Mouse (Mus musculus) retina, embryonic 14.5 days (tissue): Measurements from ENCODE around the gene Lrrc20.
"Not testable (repeated sequence)": the region's sequence is repeated elsewhere in the genome, so short reads cannot be mapped to it uniquely, and the experiment has no call there.

Source experiments
- DNase-seq: peaks from one replicate; pipeline ENCODE4 v3.0.0-alpha.2; 2015; ENCODE audit warnings: low spot score

Gene Lrrc20

DNA sequence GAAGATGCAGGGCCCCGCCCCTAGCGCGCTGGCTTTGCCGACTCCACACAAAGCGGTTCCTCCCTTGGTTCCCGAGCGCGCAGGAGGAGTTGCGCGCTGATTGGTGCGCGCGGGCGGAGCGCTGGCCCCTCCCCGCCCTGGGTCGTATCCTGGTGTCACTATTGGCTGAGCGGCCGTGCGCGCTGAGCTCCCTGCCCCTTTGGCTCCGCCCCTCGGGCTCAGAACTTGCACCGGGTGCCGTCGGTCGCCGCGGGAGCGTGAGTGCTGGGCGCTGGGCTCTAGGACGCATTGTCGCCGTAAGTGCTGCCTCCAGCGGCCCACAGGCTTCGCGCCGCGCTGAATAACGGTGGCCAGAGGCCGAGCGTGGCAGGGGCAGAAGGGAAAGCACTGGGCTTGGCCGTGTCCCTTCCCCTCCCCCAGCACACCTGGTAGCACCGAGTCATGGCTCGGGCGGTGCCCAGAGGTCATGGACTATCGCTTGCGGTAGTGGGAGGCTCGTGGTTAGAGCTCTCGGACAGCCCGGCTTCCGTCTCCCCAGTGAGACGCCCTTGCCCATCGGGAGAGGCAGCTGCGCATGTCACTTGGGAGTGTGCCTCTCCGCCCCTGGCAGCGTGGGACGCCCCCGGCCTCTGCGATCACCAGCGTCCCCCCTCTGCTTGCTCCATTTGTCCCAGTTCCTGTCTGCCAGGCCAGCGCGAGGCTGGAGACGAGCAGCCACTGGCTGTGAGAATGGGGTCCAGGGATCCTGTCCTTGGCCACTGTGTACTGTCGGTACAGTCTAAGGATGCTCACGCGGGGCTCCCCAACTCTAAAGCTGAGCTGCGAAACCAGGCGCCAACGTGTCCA is at the start of gene Lrrc20:
TSS of gene Lrrc20 (plus strand) at position 208 of the 846 bp plus-strand sequence.
- DNase-seq = peak; percentile 96

DNA sequence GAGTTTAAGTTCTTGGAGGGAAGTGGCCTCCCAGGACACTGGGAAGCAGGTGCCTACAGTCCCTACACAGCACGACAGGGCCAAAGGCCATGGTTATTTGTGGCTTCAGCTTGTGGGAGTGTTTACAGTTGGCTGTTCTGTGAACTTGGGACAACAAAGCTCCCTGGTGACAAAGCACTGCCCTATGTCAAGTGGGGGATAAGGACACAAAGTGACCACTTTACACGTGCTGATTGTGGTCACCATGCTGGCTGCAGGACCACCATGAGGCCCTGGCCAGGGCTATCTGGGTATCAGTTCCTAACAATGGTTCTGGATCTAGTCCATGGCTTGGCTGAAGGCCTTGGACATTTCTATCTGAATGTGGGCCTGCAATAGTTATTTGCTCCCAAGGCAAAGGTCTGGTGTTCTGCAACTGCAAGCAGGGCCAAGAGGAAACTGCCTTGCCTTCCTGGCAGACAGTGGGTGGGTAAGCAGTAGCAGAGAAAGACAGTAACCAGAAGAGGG is 49.3 kb upstream of the Lrrc20 start:
- no peak for DNase-seq

DNA sequence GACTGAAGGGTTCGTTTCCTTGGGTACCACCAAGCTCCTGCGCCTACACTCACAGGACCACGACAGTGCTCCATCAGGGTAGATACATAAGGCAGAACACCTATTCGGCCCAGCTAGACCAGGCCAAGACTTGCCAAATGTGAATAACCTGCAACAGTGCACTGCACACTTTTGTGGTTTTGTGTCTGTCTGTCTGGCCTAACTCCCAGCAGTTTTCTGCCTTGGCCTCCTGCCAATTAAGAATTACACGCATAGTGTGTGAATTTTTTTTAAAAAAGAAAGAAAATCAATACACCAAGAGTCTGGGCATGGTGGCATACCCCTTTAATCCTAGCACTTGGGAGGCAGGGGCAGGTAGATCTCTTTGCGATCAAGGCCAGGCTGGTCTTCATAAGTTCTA is 47.6 kb upstream of the Lrrc20 start:
- DNase-seq = no peak

DNA sequence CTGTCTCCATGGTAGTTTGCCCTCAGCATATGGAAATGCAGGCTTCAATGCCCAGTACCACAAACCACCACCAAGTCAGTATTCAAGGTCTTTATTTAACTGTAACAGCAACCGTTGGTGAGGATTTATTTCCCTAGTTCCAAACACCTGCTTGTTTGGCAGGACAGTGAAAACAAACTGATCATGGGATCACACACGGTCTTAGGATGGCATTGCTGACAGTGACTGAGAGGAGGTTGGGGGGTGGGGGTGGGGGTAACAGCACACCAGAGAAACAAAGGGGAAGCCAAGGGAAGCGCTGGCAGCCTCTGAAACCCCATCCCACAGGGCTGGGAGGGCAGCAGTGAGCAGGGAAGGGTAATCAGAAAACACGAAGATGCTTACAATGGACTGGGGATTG is 47.2 kb upstream of the Lrrc20 start:
- DNase-seq = no peak

DNA sequence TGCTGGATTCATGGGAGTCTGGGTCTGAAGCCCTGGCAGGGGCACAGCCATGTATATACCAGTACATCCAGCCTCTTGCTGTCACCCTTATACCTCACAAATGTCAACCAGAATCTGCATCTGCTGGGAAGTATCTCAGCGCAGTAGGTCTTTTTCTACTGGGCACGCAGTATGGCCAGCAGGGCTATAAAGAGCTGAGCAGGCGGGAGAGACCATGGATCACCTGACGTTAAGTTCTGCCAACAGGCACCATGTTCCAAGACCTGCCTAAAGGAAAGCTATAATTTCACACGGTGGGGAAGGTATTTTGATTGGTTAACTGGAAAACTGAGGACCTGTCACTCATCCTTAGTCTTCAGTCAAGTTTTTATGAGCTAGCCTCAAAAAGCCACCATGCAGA is 46.6 kb upstream of the Lrrc20 start:
- DNase-seq = no peak

DNA sequence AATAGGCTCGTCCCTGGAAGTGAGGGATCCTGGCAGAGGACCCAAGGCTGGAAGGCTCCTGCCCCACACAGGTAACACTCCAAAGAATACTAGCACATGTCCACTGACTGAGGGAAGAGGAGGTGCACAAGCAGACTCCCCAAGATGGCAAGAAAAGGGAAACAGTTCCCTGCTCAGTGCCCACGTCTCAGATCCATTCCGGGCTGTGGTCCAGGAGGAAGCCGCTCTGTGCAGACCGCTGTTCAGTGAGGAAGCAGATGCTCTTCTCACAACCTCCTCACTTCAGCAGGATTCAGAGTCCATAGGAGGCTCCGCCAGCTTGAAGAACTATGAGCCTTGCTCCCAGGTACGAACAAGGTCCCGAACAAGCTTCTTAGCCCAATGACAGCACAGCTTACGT is 44.2 kb upstream of the Lrrc20 start:
- no peak for DNase-seq

DNA sequence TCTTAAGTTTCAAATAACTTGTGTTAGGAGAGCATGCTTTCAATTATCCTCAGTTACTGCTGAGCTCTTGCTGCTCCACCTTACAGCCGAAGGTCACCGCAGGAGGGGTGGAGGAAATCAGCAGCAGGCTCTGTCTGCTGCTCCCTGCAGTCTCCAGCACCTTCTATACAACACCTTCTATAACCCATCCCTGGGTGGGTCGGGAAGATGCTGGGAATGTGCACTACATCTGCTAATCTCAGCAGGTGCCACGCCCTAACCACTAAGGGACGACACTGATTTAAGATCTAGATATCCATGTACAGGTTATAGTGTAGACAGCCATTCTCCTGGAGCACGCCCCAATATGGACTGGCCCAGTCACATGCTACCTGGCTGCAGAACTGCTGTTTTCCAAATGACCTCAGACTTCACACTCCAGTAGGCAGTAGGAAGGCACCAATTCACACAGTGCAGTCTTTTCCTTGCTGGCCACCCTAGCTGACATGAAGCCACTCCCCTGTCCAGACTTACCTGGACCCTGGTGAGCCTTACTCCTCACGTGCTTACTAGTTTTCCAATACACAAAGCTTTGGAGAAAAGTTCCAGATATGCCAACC is 35.3 kb upstream of the Lrrc20 start:
- no peak for DNase-seq

DNA sequence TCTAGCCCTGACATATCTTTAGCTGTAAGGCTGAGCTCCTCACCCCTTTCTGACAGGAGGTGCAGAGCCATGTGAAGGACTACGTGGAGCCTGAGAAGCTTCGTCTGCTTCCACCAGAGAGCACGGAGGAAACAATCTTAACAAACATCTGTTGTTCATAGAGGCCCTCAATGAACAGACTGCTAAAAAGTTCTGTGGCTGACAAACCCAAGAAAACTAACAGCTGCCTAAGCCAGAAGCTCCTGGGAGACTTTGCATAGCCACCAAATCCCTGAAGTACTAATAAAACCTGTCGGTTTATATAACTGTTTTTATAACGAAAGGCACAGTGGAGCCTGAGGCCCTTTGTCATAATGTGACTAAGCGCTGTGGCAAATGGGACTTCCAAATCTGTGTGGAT is 32.1 kb upstream of the Lrrc20 start:
- no peak for DNase-seq

DNA sequence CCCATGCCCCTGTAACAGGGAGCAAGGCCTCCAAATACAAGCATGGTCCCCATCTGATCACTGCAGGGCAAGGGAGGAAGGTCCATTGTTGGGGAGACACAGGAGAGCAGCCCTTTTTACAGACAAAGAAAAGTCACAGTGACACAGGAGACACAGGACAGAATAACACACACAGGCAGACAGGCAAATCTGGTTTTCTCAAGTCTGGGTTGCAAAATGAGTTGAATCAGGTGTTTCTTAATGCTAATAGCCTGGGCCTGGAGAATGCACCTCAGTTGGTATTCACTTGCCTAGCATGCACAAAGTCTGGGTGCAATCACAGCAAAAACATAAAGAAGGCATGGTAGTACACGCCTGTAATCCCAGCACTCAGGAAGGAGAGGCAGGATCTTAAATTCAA is 31.7 kb upstream of the Lrrc20 start:
- no peak for DNase-seq

DNA sequence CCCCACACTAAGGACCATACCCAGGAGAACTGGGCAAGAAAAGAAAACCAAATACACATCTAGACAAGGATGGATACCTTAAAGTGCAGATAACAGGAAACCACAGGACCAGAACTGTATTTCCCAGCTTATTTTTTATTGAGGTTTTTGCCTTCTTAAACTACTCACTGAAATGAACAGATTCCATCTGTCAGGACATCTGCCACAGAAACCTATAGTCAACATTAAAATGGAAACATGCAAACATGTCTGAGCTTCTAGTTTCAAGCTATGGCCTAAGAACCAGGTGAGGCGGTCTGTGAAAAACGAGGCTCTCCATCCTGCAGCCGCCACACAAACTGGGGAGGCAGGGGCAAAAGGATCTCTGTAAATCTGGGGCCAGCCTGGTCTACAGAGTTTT is 30.6 kb upstream of the Lrrc20 start:
- no peak for DNase-seq

DNA sequence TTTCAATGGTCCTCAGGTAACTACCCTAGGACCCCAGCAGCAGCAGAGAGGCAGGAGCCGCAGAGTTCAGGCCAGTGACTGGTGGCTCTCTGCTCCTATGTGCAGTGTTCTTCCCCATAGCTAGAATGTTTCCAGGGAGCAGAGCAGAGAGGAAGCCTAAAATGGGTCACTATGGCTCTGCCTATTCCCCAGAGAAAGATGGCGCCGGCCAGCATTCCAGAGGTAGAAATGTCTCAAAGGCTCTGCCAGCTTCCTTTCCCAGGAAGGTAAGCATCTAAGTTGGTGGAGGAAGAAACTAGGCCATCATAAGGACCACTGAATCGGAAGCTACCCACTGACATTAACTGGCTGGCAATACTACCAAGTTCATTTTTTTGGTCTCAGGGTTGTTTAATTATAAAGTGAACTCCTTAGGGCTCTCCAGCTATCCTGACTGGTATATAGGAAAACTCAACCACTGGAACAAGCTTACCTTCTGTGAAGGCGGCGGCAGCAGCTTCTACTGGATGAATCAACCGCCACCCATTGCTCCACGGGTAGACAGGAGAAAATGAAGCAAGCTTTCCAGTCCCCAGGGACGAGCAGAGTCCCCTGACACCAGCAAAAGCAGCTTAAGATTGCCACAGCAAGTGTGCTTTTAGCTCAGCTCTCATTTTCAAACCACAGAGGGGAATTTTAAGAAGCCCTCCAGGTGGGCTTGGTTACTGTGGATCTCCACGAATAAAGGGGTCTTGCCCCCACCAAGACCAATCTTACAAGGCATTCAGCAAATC is 27.8 kb upstream of the Lrrc20 start:
- no peak for DNase-seq

DNA sequence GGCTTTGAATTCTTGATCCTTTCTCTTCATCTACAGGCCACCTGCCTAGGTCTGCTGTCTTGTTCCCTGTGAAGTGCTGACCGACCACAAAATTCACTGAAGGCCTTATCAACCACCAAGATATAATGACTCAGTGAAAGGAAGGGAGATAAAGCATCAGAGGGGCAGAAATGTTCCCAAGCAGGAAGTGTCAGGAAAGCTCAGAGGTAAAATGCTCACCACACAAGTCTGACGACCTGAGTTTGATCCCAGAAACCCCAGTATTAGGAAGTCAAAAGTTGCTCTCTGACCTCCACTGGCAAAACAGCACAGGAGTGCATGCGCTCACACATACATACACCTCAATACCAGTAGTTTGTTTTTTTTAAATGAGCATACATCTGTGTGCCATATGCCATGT is 26.8 kb upstream of the Lrrc20 start:
- DNase-seq = no peak

DNA sequence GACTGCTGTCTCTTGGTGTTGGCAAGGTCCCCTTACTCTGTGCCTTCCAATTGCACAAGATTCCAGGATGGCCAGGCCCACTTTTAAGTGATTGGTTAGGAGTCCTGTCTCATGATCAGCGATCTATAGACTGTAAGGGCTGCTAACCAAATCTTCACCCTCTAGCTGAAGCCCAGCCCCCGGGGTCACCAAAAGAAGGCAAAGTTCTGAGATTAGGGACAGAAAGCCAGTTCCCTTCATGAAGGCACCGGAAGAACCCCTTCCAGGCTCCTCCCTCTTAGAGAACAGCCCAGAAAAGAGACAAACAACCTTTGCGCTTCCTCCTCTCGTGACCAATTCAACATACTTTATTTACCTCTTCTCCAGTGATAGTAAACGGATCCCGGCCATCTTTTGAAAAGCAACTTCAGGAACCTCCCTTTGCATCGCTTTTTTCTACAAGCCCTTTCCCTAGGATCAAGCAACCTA is 24.1 kb upstream of the Lrrc20 start:
- peak; percentile 27 for DNase-seq

DNA sequence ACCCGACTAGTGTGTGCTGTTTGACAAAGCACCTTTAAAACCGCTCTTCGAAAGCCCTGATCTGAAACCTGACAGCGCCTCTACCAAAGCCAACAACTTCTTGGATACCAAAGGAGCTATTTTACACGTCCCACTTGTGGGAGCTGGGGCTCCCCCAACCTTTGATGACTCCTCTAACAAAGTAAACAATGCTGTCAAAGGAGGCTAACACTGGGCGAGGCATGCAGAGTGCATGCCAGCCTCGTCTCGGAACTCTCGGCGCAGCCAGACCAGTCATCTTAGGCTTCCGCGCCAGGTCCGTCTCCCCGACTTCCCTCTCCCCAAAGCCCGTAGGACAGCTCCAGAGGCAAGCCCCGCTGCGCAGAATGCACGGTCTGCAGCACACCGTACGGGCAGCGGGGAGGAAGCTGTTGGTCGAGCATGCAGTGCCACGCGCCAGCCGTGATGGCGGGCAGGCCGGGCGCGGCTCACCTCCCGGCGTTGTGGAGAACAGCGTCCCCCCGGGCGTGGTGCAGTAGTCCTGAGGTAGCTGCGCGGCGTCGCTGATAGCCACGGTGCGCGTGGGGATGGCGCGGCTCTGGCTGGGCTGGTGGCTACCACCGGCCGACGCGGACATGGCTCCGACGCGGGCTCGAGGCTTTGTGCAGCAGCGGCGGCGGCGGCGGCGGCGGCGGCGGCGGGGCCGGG is 23.5 kb upstream of the Lrrc20 start:
- peak; percentile 39 for DNase-seq

DNA sequence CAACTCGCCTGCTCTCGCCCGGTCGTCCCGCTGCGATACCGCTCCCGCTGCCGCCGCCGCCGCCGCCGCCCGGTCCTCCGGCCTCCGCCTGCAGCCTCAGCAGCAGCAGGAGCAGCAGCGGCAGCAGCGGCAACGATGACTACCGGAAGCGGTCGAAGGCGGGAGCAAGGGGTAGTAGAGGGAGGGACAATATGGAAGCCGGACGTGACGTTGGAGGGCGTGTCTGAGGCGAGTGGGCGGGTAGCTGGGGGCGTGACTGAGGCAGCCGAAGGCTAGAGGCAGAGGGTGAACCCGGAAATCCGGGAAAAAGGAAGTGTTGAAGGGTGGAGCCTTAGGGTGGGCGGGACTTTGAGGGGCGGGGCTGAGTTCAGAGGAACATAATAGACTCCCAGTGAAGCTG is 23.0 kb upstream of the Lrrc20 start, which contains the start of gene Eif4ebp2:
TSS of gene Eif4ebp2 (minus strand) at position 17 of the 400 bp plus-strand sequence.
- DNase-seq = peak; percentile 99

DNA sequence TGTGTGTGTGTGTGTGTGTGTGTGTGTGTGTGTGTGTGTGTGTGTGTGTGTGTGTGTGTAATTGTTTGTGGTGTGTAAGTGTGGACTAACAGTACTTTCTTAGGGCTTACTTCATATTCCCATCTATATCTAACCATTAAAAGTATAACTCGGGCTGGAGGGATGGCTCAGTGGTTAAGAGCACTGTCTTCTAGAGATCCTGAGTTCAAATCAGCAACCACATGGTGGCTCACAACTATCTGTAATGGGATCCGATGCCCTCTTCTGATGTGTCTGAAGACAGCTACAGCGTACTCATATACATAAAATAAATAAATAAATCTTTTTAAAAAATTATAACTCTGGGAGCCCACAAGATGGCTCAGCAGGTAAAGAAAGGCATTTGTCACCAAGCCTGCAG is 22.4 kb upstream of the Lrrc20 start:
- not testable (repeated sequence) for DNase-seq

DNA sequence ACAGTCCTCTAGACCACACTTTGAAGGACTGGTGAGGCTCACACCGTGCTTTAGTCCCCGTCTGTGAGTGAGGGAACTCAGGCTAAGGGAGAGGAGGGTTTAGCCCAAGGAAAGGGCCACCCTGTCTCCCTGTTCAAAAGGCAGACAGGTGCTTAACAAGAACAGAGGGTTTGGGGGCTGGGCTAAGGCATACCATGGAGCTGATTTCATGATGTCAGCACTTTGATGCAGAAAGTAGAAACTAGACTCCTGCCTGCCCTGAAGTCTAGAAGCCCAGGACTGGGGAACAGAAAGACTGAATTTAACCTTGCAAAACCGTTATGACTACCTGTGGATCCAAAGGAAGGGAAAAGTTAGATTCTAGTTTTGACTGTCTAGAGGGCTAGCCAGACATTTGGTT is 18.4 kb upstream of the Lrrc20 start:
- no peak for DNase-seq

DNA sequence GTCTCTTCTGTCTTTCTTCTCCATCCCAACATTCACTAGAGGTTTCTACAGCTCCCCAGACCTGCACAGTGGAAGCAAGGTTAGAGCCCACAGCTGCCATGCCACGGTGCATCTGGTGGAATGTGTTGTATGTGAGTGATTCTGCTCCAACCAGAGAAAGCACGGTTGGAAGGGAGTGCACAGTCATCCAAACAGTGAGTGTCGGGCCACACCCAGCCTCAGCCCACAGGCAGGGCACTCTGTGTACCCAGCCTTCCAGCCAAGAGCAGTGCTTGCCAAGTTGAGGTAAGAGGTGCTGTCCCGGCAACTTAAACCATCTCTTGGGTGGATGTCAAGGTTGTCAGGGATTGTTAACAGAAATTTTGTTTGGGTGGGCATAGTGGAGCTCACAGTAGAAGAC is 10.6 kb upstream of the Lrrc20 start:
- DNase-seq = no peak

DNA sequence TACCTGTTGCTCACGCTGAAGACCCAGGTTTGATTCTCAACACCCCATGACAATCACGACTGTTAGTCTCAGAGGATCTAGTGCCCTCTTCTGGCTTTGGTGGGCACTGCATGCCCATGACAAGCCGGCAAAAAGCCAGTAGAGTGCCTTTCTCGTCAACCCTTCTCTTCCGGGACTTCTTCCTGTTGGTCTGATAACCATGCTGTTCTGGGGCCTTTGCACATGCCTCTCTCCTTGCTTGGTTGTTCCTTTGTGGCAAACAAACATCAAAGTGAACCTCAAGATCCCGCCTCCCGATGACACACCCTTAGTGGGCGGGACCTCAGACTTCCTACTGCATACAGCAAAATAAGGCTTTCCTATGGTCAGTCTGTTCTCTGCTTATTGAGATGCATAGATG is 9.4 kb upstream of the Lrrc20 start:
- DNase-seq = peak; percentile 35

DNA sequence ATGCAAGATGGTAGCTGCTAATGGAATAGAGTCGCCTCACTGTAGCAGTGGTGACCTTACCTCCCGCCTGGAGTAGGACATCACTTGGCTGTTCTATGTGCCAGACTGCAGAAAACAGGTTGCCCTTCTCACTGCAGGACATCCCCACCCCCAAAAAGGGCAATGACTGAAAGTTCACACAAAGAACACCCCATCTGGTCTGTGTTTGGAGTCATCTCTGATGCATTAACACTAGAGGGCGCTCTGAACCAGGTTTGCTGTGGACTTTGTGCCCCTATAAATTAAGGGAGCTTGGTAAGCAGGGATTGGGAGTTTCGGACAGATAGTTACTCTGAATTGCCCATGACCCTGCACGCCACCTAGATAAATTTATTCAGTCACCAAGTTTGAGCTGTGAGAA is 8.7 kb upstream of the Lrrc20 start:
- peak; percentile 86 for DNase-seq

DNA sequence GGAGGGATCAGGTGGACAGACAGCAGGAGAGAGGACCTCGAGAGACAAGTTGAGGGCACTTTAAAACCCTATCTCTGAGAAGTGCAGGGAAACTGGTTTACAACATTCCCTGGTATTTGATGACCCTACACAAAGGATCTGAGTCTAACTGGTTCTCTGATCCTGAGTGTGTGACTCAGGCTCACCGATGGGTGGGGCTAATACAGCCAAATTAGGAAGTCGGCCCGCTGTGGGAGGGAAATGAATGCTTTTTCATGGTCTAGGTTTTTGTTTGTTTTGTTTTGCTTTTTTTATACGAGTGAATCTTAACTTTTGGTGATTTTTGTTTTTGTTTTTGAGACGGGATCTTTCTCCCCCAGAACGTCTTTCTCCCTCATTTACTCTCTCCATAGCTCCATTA is 6.7 kb upstream of the Lrrc20 start:
- no peak for DNase-seq

DNA sequence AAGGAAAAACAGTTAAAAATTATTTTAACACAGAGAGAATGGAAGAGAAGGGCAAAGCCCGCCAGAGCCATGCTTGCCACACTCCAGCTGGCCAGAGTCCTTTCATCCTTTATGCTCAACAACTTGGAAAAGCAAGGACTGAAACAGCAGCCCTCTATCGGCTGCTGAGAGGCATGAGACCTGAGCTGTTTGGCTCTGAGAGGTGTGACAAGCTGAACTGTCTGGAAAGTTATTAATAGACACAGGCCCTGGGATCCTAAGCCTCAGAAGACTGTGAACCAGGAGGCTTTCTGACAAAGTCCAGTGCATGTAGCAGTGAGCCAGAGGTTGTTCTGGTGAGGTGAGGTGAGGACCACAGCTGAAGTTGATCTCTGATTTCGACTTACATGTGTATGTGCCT is 2.0 kb upstream of the Lrrc20 start:
- DNase-seq = no peak
